Mouse (Mus musculus): ENCODE measurements around the gene Trim32.

DNA sequence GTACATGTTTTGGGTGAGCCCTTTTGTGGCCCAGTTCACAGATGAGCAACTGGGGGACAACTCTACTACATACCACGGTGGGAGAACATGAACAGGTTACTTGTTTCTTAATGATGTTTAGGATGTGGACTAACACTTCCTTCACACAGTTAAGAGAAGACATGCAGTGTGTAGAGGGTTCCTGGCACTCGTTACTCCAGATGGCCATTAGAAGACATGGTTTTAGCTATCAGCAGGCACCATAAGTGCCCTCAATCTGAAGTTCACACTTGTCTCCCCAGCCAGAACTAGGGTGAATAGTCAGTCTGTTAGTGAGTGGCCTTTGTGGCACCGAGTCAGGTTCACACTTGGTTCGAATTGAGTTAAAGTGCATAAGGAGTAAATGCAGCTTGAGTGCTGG, 3.3 kb downstream of the Trim32 start:
- TF ChIP-seq POLR2A (IDR thresholded peaks at IDR 0.05; ENCODE audit: extremely low read depth, insufficient read depth, low read length) (no peak), CTCF (IDR thresholded peaks at IDR 0.05; ENCODE audit: extremely low read depth, insufficient read depth, low read length) (no peak)
